Mouse (Mus musculus): ENCODE measurements around the gene Oaz1. TPM values are rescaled to one million over a fixed set of nuclear protein-coding genes. Genes with fewer than 3 reads are reported as not detected.
A peak's percentile ranks its signal among the peaks of the same experiment; 100 is the strongest.
"Not testable (repeated sequence)": the region's sequence is repeated elsewhere in the genome, so short reads cannot be mapped to it uniquely, and the experiment has no call there.

Oaz1 gene
- polyA plus RNA-seq, 1 experiment from 2014 or later, result 1,606 TPM

DNA sequence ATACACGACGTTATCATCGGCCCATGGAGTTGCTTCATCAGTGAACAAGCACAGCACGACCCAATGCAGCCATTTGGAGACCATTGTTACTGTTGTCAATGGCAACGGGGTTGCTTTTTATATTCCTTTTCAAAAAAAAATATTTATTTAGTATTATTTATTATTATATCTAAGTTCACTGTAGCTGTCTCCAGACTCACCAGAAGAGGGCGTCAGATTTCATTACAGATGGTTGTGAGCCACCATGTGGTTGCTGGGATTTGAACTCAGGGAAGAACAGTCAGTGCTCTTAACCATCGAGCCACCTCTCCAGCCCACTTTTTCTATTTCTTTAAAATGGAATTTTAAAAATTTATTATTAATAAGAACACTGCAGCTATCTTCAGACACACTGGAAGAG, 11.7 kb upstream of the Oaz1 start:
- Histone ChIP-seq H3K4me1 (ENCODE audit: control insufficient read depth, insufficient read depth, low read length) (peaks cover 3% of the 10 kb centered on the region; the same call in 1 of the 2 replicates), H3K4me3 (ENCODE audit: low read depth, low read length) (no peak overlapping the region), H3K27ac (replicated peaks; ENCODE audit: low read depth, low read length) (no peak overlapping the region), H3K4me2 (ENCODE audit: low read depth, low read length) (no peak overlapping the region), H3K36me3 (ENCODE audit: control insufficient read depth, insufficient read depth, low read length) (no peaks in the 10 kb centered on the region), H3K9me3 (ENCODE audit: control insufficient read depth, low read length) (no peaks in the 10 kb centered on the region), H3K27me3 (replicated peaks; ENCODE audit: control insufficient read depth, insufficient read depth, low read length) (peaks cover 4% of the 10 kb centered on the region; the same call in 1 of the 2 replicates), H3K9ac (ENCODE audit: low read depth, low read length) (no peak overlapping the region)
- DNase-seq (ENCODE audit: low spot score) (no peak), ATAC-seq (ENCODE audit: low read depth) (no peak)
- 66% methylated on average over 7 of the region's 7 CpGs for WGBS

DNA sequence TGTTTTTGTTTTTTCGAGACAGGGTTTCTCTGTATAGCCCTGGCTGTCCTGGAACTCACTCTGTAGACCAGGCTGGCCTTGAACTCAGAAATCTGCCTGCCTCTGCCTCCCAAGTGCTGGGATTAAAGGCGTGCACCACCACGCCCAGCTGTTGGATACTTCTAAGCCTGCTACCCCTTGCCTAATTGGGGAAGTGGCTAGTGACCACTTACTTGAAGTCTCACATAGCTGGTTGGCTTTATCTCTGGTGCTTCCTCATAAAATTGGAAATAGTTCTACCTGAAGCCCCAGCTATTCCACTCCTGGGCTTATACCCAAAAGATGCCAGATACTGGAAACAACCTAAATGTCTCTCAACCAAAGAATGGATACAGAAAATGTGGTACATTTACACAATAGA, 10.2 kb upstream of the Oaz1 start:
- DNase-seq (ENCODE audit: low spot score); ATAC-seq (ENCODE audit: low read depth); H3K27me3 ChIP-seq (replicated peaks; ENCODE audit: control insufficient read depth, insufficient read depth, low read length); H3K9me3 ChIP-seq (ENCODE audit: control insufficient read depth, low read length); H3K27ac ChIP-seq (replicated peaks; ENCODE audit: low read depth, low read length); H3K4me1 ChIP-seq (ENCODE audit: control insufficient read depth, insufficient read depth, low read length); H3K9ac ChIP-seq (ENCODE audit: low read depth, low read length); H3K4me2 ChIP-seq (ENCODE audit: low read depth, low read length); H3K36me3 ChIP-seq (ENCODE audit: control insufficient read depth, insufficient read depth, low read length); H3K4me3 ChIP-seq (ENCODE audit: low read depth, low read length): not testable (repeated sequence)
- 79% methylated on average over 3 of the region's 3 CpGs for WGBS

DNA sequence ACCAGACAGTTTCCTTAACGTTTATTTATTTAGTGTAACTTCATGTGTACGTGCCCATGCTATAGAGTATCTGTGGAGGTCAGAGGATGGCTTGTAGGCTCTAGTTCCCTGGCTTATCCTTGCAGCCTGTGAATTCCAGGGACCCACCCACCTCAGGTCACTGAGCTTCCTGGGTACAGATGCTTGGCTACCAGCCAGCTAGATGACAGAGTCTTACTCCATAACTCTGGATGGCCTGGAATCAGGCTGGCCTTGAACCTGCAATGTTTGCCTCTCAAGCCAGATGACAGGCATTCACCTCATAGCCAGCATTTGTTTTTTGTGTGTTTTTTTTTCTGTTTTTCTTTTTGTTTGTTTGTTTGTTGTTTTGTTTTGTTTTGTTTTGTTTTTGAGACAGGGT, 9.3 kb upstream of the Oaz1 start:
- Histone ChIP-seq H3K9ac (ENCODE audit: low read depth, low read length) (no peak overlapping the region), H3K4me3 (ENCODE audit: low read depth, low read length) (no peak overlapping the region), H3K4me1 (ENCODE audit: control insufficient read depth, insufficient read depth, low read length) (no peaks in the 10 kb centered on the region), H3K27me3 (replicated peaks; ENCODE audit: control insufficient read depth, insufficient read depth, low read length) (no peaks in the 10 kb centered on the region), H3K9me3 (ENCODE audit: control insufficient read depth, low read length) (no peaks in the 10 kb centered on the region), H3K36me3 (ENCODE audit: control insufficient read depth, insufficient read depth, low read length) (no peaks in the 10 kb centered on the region), H3K4me2 (ENCODE audit: low read depth, low read length) (no peak overlapping the region), H3K27ac (replicated peaks; ENCODE audit: low read depth, low read length) (no peak overlapping the region)
- WGBS, result 66% methylated on average over 2 of the region's 2 CpGs
- DNase-seq (ENCODE audit: low spot score) (no peak), ATAC-seq (ENCODE audit: low read depth) (no peak)

DNA sequence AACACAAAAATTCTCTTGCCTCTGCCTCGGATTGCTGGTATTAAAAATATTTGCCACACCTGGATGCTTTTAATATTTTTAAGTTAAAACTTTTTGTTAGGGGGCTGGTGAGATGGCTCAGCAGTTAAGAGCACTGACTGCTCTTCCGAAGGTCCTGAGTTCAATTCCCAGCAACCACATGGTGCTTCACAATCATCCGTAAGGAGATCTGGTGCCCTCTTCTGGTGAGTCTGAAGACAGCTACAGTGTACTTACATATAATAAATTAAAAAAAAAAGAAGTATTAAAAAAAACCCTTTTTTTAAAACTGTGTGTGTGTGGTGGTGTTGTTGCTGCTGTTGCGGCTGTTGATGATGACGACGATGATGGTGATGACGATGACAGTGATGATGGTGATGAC, 8.5 kb upstream of the Oaz1 start:
- not testable (repeated sequence) for H3K9me3 ChIP-seq (ENCODE audit: control insufficient read depth, low read length); H3K36me3 ChIP-seq (ENCODE audit: control insufficient read depth, insufficient read depth, low read length); H3K4me1 ChIP-seq (ENCODE audit: control insufficient read depth, insufficient read depth, low read length); H3K9ac ChIP-seq (ENCODE audit: low read depth, low read length); H3K27ac ChIP-seq (replicated peaks; ENCODE audit: low read depth, low read length); H3K4me3 ChIP-seq (ENCODE audit: low read depth, low read length); H3K4me2 ChIP-seq (ENCODE audit: low read depth, low read length); DNase-seq (ENCODE audit: low spot score); ATAC-seq (ENCODE audit: low read depth); H3K27me3 ChIP-seq (replicated peaks; ENCODE audit: control insufficient read depth, insufficient read depth, low read length)
- 85% methylated on average over 7 of the region's 7 CpGs for WGBS

DNA sequence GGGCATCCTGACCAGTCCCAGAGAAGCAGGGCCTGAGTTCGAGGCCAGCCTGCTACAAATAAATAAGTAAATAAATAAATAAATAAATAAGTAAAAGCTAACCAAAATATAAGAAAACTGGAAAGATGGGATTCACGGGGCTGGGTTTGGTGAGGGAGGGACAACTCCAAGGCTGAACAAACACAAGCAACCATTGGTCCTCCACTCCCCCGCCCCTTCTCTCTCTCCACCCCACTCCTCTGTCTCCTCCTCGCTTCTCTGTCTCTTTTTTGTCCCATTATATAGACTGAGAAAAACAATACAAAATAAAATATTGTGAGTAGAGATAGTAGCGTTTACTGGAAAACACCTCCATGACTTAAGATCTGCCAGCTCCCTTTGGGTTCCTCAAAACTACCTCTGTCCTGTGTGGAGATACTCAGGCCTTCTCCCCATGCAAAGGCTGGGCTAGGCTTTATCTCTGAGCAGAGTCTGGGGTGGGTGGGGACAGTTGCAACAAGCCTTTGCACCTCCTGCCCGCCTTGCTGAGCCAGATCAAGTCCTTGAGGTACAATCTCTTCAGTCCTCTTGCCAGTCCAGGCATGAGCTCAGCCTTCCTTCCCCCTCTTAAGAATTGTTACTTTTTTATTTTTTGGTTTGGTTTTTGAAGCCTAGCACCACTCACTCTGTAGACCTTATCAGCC, 7.7 kb upstream of the Oaz1 start:
- Histone ChIP-seq H3K27ac (replicated peaks; ENCODE audit: low read depth, low read length) (no peak overlapping the region), H3K4me2 (ENCODE audit: low read depth, low read length) (no peak overlapping the region), H3K9ac (ENCODE audit: low read depth, low read length) (0 out of 2 replicates have a peak overlapping the region, but pooled peaks have one; percentile 19), H3K27me3 (replicated peaks; ENCODE audit: control insufficient read depth, insufficient read depth, low read length) (no peaks in the 10 kb centered on the region), H3K4me3 (ENCODE audit: low read depth, low read length) (no peak overlapping the region), H3K36me3 (ENCODE audit: control insufficient read depth, insufficient read depth, low read length) (no peaks in the 10 kb centered on the region), H3K4me1 (ENCODE audit: control insufficient read depth, insufficient read depth, low read length) (no peaks in the 10 kb centered on the region), H3K9me3 (ENCODE audit: control insufficient read depth, low read length) (no peaks in the 10 kb centered on the region)
- ATAC-seq (ENCODE audit: low read depth) (no peak), DNase-seq (ENCODE audit: low spot score) (no peak)
- 61% methylated on average over 6 of the region's 6 CpGs for WGBS

DNA sequence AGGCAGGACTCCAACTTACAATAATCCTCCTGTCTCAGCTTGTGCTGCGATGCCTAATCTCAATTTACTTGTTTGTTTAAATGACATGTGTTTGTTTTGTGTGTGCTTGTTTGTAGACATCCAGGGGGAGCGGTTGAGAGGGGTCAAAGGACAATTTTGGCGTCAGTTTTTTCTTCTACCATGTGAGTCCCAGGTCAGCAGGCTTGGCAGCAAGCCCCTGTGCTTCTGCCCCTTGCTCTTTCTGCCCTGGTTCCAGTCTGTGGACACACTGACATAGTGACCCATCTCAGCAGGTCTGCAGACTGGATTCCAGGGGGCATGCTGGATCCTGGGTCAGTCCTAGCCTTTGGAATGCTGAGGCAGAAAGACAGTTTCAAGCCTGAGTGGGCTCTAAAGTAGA, 7.0 kb upstream of the Oaz1 start:
- no peak overlapping the region for H3K27ac ChIP-seq (replicated peaks; ENCODE audit: low read depth, low read length)
- no peaks in the 10 kb centered on the region for H3K9me3 ChIP-seq (ENCODE audit: control insufficient read depth, low read length)
- H3K4me3 ChIP-seq (ENCODE audit: low read depth, low read length), result no peak overlapping the region
- H3K36me3 ChIP-seq (ENCODE audit: control insufficient read depth, insufficient read depth, low read length), result no peaks in the 10 kb centered on the region
- no peak for DNase-seq (ENCODE audit: low spot score)
- no peak overlapping the region for H3K4me2 ChIP-seq (ENCODE audit: low read depth, low read length)
- H3K9ac ChIP-seq (ENCODE audit: low read depth, low read length), result no peak overlapping the region
- no peaks in the 10 kb centered on the region for H3K27me3 ChIP-seq (replicated peaks; ENCODE audit: control insufficient read depth, insufficient read depth, low read length)
- 36% methylated on average over 3 of the region's 3 CpGs for WGBS
- no peaks in the 10 kb centered on the region for H3K4me1 ChIP-seq (ENCODE audit: control insufficient read depth, insufficient read depth, low read length)
- no peak for ATAC-seq (ENCODE audit: low read depth)

DNA sequence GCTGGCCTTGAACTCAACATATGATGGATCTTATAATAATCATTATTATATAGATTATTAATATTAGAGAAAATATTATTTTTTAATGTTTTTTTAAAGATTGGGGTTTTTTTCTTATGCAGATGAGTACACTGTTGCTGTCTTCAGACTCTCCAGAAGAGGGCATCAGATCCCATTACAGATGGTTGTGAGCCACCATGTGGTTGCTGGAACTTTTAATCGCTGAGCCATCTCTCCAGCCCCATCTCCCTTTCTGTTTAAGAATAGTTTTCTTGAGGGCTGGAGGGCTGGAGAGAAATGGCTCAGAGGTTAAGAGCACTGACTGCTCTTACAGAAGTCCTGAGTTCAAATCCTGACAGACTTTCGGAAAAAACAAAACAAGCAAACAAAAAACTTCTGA, 4.5 kb upstream of the Oaz1 start:
- DNase-seq (ENCODE audit: low spot score) (no peak), ATAC-seq (ENCODE audit: low read depth) (no peak)
- WGBS, result 47% methylated on average over 2 of the region's 2 CpGs

DNA sequence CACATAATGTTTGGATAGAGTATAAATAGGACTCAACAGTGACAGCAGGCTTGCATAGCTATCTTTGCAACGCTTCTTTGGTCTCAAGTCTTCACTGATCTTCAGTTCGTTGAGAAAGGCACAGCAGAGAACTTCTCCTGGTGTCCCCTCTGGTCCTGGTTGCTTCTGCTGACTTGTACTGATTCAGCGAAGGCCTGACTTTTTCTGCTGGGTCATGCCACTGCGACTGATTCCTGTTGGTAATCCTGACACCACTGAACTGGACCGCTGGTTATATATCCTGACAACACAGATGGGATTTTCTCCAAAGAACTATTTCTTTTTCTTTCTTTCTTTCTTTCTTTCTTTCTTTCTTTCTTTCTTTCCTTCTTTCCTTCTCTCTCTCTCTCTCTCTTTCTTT, 3.9 kb upstream of the Oaz1 start:
- ATAC-seq (ENCODE audit: low read depth) (no peak), DNase-seq (ENCODE audit: low spot score) (no peak)
- Histone ChIP-seq H3K36me3 (ENCODE audit: control insufficient read depth, insufficient read depth, low read length) (no peaks in the 10 kb centered on the region), H3K9ac (ENCODE audit: low read depth, low read length) (no peak overlapping the region), H3K4me3 (ENCODE audit: low read depth, low read length) (no peak overlapping the region), H3K27ac (replicated peaks; ENCODE audit: low read depth, low read length) (no peak overlapping the region), H3K9me3 (ENCODE audit: control insufficient read depth, low read length) (no peaks in the 10 kb centered on the region), H3K4me2 (ENCODE audit: low read depth, low read length) (no peak overlapping the region), H3K4me1 (ENCODE audit: control insufficient read depth, insufficient read depth, low read length) (0 out of 2 replicates have a peak, but pooled peaks cover under 1% of the 10 kb centered on the region), H3K27me3 (replicated peaks; ENCODE audit: control insufficient read depth, insufficient read depth, low read length) (no peaks in the 10 kb centered on the region)
- WGBS, result 84% methylated on average over 5 of the region's 5 CpGs

More for the DNA sequence above, 4.5 kb upstream of the Oaz1 start:
- Histone ChIP-seq H3K27ac (replicated peaks; ENCODE audit: low read depth, low read length) (no peak overlapping the region), H3K9ac (ENCODE audit: low read depth, low read length) (no peak overlapping the region), H3K4me1 (ENCODE audit: control insufficient read depth, insufficient read depth, low read length) (no peaks in the 10 kb centered on the region), H3K36me3 (ENCODE audit: control insufficient read depth, insufficient read depth, low read length) (no peaks in the 10 kb centered on the region), H3K27me3 (replicated peaks; ENCODE audit: control insufficient read depth, insufficient read depth, low read length) (no peaks in the 10 kb centered on the region), H3K4me3 (ENCODE audit: low read depth, low read length) (no peak overlapping the region), H3K9me3 (ENCODE audit: control insufficient read depth, low read length) (no peaks in the 10 kb centered on the region), H3K4me2 (ENCODE audit: low read depth, low read length) (no peak overlapping the region)

DNA sequence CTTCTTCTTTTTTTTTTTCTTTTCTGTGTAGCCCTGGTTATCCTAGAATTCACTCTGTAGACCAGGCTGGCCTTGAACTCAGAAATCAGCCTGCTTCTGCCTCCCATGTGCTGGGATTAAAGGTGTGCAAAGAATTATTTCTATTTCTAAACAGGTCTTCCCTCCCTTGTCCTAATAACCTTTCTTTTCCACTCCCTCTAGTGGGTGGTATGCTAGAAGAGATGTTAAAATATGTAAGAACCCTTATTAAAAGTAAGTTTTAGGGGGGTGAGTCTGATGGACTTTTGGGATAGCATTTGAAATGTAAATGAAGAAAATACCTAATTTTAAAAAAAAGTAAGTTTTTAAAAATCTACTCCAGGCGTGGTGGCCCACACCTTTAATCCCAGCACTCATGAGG, 3.1 kb upstream of the Oaz1 start:
- 85% methylated on average over 1 of the region's 1 CpGs for WGBS
- ATAC-seq (ENCODE audit: low read depth), result no peak

More for the DNA sequence above, 3.1 kb upstream of the Oaz1 start:
- no peak overlapping the region for H3K4me3 ChIP-seq (ENCODE audit: low read depth, low read length)
- no peaks in the 10 kb centered on the region for H3K27me3 ChIP-seq (replicated peaks; ENCODE audit: control insufficient read depth, insufficient read depth, low read length)
- no peaks in the 10 kb centered on the region for H3K9me3 ChIP-seq (ENCODE audit: control insufficient read depth, low read length)
- DNase-seq (ENCODE audit: low spot score), result no peak
- H3K36me3 ChIP-seq (ENCODE audit: control insufficient read depth, insufficient read depth, low read length), result peaks cover under 1% of the 10 kb centered on the region; the same call in 1 of the 2 replicates
- H3K9ac ChIP-seq (ENCODE audit: low read depth, low read length), result no peak overlapping the region
- H3K27ac ChIP-seq (replicated peaks; ENCODE audit: low read depth, low read length), result no peak overlapping the region
- H3K4me2 ChIP-seq (ENCODE audit: low read depth, low read length), result no peak overlapping the region
- H3K4me1 ChIP-seq (ENCODE audit: control insufficient read depth, insufficient read depth, low read length), result peaks cover 7% of the 10 kb centered on the region; the same call in 1 of the 2 replicates
